Mouse (Mus musculus) left cerebral cortex, postnatal 10 days (tissue): ENCODE measurements around the gene Lipc. TPM values are rescaled to one million over a fixed set of nuclear protein-coding genes. Genes with fewer than 3 reads are reported as not detected.
A peak's percentile ranks its signal among the peaks of the same experiment; 100 is the strongest.

Source experiments
- DNase-seq, 2 experiments: peaks; one replicate each; pipeline ENCODE4 v3.0.0; 2021 to 2022; ENCODE audit warnings: low spot score in 2 of 2, mixed read lengths in 1 of 2; ENCODE audit errors: extremely low spot score in 1 of 2
- intact Hi-C: fragments of 180-260 bp; cut with DNase I; formaldehyde crosslinking; loops from one replicate; pipeline ENCODE4 v1.15.1; 2025
- total RNA-seq, 2 experiments: library from RNA; stranded (reverse); gene quantifications; 2 replicates each; pipeline ENCODE4 v1.2.3; 2021

Gene Lipc
- total RNA-seq, 2 experiments from 2014 or later = 0.41 to 0.45 TPM

GRCm38 (mm10) chr9:70840861-70841341, 111.1 kb downstream of the Lipc start:
- intact Hi-C loops = no loop called here
- peak in 1 of 2 experiments; percentile 50 for DNase-seq

- intact Hi-C loops = no loop called here
- DNase-seq = no peak
Observed at GRCm38 (mm10) chr9:70838132-70838911, 113.7 kb downstream of the Lipc start.

DNA sequence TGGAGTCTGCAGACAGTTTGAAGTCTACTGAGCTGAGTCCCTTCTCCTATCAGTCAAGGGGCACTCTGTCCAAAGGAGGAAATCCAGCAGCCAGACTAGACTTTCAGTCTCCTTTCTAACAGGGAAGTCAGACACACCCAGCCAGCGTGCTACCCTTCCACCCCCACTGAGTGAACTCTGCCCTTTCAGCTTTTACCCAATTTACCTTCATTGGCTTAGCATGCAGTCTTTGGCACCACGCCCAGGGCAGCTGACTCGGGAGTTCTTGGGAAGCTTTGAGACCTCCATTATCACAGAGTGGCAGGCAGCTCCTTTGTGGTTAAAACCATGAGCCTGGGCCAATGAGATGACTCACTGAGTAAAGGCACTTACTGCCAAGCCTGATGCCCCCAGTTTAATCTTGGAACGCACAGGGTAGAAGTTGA, 117.3 kb downstream of the Lipc start:
- intact Hi-C loops = no loop called here
- peak; percentile 43 to 90 for DNase-seq

DNA sequence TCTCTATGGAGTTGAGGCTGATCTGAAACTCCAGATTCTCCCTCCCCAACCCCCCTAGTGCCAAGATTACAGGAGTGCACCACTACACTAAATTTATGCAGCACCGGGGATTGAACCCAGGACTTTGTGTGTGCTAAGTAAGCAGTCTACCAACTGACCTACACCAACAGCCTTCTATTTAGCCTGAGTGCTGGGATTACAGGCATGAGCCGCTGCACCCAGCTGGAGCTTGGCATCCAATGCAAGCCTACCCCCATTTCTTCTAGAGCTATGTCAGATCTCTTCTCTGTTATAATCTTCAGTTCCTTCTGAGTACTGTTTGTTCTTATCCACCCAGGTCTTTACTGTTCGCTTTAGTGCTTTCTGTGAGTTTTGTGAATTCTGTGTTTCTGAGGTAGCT, 117.8 kb downstream of the Lipc start:
- intact Hi-C loops = no loop called here
- DNase-seq = no peak

DNA sequence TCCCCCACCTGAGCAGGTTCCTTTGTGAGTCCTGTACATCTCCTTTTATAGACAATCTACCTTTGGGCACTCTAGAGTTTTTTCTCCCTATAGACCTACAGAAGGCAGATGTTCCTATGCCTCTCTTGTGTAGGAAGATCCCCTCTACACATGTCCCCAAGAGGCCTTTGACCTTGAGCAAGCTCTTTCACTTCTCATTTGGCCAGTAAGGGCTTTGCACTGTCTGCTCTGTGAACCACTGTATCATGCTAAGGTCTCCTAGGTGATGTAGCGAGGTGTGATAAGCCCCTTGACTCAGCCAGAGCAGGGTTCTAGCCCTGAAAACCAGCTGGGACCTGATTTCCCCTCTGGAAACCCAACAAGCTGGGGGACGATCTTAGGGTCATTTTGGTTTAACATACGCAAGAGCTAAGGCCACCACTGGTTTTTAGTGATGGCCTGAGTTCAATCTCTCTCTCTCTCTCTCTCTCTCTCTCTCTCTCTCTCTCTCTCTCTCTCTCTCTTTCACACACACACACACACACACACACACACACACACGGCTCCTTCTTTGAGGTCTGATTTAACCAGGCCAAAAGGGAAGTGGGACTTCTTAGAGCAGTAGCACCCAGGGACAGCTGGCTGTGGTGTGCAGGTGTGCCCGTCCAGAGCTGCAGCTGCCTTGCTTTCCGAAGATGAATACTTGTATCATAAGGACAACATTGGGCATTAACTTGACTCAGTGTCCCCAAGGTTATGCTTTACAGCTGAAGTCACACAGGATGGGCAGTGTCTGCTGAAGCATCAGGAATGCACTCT, 118.7 kb downstream of the Lipc start:
- no peak for DNase-seq
- intact Hi-C loops = no loop called here

GRCm38 (mm10) chr9:70832231-70832630, 119.8 kb downstream of the Lipc start:
- intact Hi-C loops = no loop called here
- DNase-seq = no peak

DNA sequence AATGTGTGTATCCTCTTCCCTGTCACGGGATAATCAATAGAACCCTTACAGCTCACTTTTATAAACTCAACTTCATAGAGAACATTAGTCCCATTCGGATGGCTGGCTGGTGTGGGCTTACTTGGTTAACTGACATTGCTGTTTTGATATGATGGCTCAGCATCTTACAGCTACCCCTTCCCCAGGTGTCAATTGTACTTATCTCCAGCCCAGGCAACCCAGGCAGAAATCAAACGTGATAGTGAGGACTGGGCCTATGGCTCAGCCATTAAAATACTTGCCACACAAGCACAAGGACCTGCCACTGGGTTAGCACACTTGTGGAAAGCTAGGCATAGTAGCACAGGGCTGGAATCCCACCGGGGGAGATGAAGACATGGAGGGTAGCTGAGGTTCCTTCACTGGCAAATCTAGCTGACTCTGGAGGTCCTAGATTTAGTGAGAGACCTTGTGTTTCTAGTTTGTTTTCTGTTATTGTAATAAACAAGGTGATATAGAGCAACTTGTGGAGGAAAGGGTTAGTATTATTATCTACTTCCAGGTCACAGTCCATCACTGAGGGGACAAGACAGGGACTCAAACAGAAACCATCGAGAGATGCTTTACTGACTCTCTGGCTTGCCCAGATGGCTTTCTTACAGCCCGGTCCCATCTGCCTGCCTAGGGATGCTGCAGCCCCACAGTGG, 121.0 kb downstream of the Lipc start:
- intact Hi-C loops = no loop called here
- no peak for DNase-seq

DNA sequence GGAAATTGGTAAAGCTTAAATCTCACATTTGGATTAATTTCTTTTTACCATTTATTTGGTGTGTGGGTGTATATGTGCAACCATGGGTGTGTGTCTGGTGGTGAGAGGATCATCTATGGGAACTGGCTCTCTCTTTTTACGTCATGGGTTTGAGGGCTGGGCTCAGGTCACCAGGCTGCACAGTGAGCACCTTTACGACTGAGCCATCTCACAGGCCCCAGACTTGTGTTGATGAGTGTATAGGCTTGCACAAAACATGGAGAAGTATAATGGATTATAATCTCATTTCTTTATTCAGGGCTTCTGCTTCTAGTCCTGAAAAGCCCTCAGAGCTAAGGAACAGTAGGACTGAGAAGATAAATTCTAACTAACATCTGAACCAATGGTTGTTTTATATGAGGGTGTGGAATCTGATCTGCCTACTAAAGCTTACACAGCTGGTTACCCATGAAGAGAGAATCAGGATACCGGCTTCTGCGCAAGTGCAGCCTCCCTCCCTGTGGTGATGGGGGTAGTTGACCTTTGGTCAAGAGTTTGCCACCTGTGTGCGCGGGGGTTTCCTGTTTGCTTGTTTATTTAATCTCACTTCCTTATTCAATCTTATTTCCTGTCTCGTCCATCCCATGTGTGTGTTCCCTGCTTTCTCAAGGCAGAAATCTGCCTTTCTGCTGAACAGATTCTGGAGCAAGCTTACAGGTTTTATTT, 122.1 kb downstream of the Lipc start:
- DNase-seq = peak in 1 of 2 experiments; percentile 46
- intact Hi-C loops = no loop called here

- DNase-seq = no peak
- intact Hi-C loops = no loop called here
Observed at GRCm38 (mm10) chr9:70827911-70828310, 124.1 kb downstream of the Lipc start.

DNA sequence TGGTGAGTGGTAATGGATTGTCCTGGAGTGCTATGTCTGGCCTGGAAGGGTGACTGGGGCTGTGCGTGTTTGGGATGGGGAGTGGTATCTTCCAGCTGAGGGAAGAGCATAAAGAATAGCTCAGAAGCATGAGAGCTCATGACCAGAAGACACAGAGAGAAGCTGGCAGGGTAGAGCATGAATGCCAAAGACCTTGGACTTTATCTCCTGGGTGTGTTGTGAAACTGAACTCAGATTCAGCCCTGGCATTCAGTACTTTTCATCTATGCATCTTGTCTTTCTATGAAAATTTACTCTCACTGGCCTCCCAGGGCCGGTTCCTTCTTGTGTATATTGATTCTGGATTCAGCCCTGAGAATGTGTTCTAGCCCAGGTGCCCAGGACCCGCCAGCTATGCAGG, 127.9 kb downstream of the Lipc start:
- intact Hi-C loops = no loop called here
- DNase-seq = no peak

DNA sequence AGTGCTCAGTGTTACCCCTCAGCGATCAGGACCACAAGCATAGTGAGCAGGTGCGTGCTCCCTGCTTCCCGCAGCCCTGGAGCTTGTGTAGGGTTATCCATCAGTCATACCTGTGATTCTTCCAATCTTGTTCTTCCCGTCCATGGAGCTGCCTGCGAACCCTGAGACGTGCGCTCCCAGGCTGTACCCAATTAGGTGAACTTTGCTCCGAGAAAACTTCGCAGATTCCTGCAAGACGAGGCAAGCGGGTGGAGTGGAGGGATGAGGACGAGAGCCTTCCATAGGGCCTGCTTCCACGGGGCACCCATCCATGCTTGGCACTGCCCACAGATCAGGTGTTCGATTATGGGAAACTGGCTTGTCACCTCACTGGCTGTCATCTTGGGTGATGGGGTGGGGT, 133.3 kb downstream of the Lipc start:
- no peak for DNase-seq
- intact Hi-C loops = no loop called here

- intact Hi-C loops = no loop called here
- no peak for DNase-seq
Observed at GRCm38 (mm10) chr9:70817396-70817795, 134.6 kb downstream of the Lipc start.

GRCm38 (mm10) chr9:70816701-70817305, 135.2 kb downstream of the Lipc start:
- DNase-seq = no peak
- intact Hi-C loops = no loop called here

- intact Hi-C loops = no loop called here
- no peak for DNase-seq
Observed at GRCm38 (mm10) chr9:70812551-70812950, 139.5 kb downstream of the Lipc start.

DNA sequence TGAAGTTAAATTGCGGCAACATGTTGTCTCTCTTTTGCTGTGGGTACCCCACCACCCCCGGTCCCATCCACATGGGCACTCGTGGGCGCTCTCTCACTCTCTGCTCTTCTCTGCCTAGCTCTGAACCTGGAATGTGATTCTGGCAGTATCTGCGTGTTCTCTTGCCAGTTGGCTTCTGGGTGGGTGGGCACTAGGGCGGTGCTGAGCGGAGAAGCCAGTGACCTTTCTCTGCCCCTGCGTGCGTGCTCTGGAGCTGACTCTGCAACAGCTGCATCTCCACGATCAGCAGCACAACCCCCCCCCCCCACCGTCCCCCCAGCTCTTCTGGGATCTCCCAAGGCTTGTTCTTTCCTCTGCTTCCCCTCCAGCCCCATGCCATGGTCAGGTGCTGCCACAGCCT, 144.3 kb downstream of the Lipc start:
- no peak for DNase-seq
- intact Hi-C loops = no loop called here

DNA sequence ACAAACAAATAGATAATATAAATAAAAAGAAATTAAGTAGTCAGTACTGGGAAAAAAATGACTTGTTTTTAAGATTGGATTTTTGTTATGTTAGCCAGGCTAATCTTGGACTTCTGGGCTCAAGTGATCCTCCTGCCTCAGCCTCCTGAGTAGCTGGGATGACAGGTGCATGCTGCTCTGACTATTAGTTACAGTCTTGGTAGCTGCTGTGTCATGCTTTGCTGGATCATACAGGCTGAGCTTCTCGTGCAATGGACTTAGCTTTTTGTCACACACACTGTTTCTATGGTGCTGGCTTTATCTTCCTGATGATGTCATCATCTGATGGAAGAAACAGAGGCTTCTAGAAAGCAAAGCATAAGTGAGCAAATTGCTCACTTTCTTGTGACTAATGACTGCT, 146.0 kb downstream of the Lipc start:
- no peak for DNase-seq
- intact Hi-C loops = no loop called here

DNA sequence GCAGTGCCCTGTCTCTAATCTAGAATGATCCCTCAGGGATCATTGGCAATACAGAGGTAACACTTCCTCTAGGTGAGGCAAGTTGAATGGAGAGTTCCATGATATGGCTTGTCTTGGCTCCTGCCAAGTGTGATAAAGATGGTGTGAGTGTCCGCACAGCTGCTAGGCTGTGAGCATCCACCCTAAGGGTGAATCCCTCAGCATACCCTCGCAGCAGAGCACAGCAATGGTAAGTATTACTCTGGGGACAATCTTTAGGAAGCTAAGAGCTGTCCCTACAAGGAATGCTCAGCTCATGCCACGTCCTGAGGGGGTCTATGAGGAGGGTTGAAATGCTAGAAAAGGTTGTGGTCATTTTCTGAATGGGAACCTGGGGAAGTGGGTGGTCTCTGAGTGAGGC, 149.2 kb downstream of the Lipc start:
- intact Hi-C loops = no loop called here
- DNase-seq = no peak

DNA sequence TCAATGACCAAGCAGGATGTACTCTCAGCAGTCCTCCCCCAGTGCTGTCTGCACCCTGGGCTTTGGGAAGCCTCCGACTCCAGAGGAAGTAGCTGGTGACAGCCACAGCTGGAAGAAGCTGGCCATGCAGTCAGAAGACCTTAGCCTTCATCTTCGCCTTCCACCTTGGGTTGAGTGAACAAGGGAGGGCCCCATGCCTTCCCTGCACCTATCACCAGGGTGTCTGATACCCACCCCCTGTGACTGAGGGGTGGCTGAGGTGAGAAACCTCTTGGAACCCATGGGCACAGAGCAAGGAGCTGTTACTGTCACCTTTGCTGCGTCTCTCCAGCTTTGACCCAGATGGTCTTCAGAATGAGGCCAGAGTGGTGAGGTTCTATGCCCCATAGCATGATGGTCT, 150.3 kb downstream of the Lipc start:
- no peak for DNase-seq

More for the DNA sequence above, 150.3 kb downstream of the Lipc start:
- intact Hi-C loops = no loop called here
